Mouse (Mus musculus): ENCODE data around the gene Ttc36.
A peak's percentile ranks its signal among the peaks of the same experiment; 100 is the strongest.

Gene Ttc36

DNA sequence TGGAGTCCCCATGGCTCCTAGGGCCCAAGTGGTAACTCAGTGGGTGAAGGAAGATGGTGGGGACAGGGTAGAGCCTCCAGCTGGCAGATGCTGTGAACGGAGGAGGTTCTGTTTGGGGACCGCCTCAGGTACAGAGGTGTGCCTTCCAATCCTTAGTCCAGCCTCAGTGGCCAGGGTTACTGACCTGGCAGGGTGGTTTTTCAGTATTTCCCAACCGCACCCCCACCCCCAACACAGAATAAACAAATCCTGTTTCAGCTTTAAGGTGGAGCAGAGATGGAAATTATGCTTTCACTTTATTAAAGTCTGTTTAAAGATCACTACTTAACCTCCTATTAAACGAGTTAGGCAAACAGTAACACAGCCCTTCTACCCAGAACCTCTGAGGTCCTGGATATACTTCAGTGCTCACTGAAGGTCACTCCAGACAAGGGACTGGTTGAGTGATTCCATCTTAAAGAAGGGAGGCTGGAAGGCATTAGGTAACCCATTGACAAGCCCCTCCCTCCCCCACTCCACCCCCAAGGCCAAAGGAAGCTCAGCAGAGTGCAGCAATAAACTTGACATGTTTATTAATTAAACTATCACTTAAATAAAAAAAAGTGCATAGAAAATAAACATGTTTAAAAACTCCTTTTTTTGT, at the start of gene Ttc36:
Ttc36 (minus strand) TSS at position 265 of the 643 bp plus-strand sequence.
- no peak for DNase-seq (ENCODE audit: low spot score in 2 of 2)

DNA sequence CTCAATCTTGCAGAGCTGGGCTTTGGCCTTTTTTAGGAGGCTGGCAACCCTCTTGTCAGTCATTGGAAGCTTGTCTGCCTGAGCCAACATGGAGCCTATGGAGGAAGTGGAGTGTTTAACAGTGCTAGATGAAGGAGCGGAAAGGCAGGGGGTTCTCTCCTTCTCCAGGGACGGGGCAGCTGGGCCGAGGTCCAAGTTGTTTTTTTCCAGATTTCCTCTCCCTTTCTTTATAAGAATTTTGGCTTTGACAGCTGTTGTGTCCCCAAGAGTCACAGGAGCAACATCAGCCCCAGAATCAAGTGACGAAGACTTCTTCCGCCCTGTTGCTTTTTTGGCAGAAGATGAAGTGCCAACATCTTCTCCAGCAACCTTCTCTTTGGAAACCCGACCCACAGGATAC, 44.6 kb upstream of the Ttc36 start:
- DNase-seq (ENCODE audit: low spot score in 2 of 2) = no peak

- DNase-seq (ENCODE audit: low spot score in 2 of 2) = peak in 1 of 2 experiments; percentile 35
Observed at GRCm38 (mm10) chr9:44841241-44841640, 38.4 kb upstream of the Ttc36 start.

- DNase-seq (ENCODE audit: low spot score in 2 of 2) = peak; percentile 63 to 84
Observed at GRCm38 (mm10) chr9:44836439-44836838, 33.6 kb upstream of the Ttc36 start.

- DNase-seq (ENCODE audit: low spot score in 2 of 2) = no peak
Observed at GRCm38 (mm10) chr9:44832356-44832755, 29.5 kb upstream of the Ttc36 start.

GRCm38 (mm10) chr9:44830506-44830905, 27.6 kb upstream of the Ttc36 start:
- no peak for DNase-seq (ENCODE audit: low spot score in 2 of 2)

DNA sequence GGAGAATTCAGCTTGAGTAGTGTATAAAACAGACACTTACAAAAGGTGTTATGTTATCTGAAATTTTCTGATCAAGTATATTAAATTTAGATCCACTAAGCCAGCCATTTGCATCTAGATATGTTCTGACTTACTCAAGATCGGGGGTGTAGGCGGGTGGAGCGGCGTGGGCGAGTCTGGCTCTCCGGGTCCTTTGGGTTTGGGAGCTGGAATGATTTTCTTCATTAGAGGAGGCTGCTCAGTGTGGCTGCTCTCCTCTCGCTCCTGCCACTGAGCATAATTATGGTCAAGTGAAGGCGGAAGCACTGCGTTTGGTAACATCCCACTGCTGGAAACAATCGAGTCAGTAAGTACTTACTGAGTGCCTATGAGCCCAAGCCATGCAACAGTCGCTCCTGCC, 26.1 kb upstream of the Ttc36 start:
- no peak for DNase-seq (ENCODE audit: low spot score in 2 of 2)

DNA sequence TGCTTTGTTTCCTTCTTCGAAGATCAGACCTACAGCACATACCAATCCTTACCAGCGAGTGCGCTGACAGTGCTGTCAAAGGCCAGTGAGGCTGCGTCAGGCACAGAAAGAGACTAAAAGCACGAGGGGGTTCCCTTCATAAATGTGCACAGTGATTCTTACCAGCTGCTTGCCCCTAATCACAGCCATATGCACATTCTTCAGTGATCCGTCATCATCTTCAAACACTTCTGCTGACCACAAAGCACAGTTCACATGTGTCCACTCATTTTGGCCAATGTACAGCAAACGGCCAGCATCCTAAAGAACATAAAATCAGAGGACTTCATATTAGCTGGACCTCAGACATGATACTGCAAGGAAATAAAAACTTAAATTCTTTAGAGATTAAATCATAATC, 23.8 kb upstream of the Ttc36 start:
- no peak for DNase-seq (ENCODE audit: low spot score in 2 of 2)

- no peak for DNase-seq (ENCODE audit: low spot score in 2 of 2)
Observed at GRCm38 (mm10) chr9:44819920-44820827, 17.3 kb upstream of the Ttc36 start.

GRCm38 (mm10) chr9:44817522-44817921, 14.7 kb upstream of the Ttc36 start:
- no peak for DNase-seq (ENCODE audit: low spot score in 2 of 2)

GRCm38 (mm10) chr9:44814179-44814578, 11.3 kb upstream of the Ttc36 start:
- no peak for DNase-seq (ENCODE audit: low spot score in 2 of 2)

GRCm38 (mm10) chr9:44810316-44810715, 7.4 kb upstream of the Ttc36 start:
- DNase-seq (ENCODE audit: low spot score in 2 of 2) = no peak

DNA sequence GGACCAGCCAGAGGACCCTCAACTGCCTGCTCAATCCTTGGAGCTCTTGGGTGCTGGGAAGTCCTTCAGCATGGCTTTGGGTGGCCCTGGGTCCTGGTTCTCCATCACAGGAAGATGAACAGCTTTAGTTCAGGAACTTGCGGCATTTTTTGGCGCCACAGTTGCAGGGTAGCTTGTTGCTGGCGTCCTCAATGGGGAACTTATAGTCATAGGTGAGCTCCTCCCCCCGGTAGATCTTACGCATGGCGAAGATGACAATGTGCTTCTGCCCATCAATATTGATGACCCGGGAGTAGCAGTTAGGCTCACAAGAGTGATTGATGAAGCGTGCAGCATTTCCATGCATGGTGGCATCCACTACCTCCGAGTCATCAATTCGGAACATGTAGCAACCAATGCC, 4.9 kb upstream of the Ttc36 start:
- DNase-seq (ENCODE audit: low spot score in 2 of 2) = no peak

- DNase-seq (ENCODE audit: low spot score in 2 of 2) = no peak
Observed at GRCm38 (mm10) chr9:44807141-44807540, 4.3 kb upstream of the Ttc36 start.

DNA sequence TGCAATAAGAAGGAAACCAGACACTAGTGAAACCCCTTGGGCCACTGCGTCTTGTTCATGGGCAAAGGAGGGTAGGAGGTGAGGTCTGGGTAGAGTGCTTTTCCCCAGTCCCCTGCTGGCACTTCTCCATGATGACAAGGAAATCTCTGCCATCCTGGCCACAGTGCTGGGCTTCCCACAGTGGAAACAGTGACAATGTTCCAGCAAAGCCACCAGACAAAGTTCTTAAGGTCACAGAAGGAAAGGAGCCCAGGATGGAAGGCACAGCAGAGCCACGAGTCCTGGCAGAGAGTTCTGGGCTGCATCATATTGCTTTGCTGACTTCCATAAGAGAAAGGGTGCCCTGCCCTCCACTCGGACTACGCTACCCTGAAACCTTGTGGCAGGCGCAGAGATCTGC, 2.7 kb upstream of the Ttc36 start:
- DNase-seq (ENCODE audit: low spot score in 2 of 2) = no peak

DNA sequence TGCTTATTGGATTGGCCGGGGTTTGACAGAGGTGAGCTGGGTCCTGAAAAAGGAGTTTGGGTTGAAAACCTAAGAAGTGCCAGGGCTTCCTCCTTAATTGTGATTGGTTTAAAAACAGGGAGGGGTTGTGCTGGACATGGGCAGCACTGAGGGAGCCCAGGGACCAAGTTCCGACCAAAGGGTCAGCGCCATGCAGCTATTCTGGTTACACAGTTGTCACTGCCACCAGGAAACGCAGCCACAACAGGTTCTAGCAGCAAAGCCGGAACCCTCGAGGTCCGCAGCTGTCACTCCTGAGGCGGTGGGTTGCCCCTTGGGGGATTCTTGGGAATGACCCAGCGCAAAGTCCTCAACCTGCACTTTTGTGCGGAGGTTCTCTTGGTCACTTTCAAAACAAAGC, 1.8 kb upstream of the Ttc36 start:
- DNase-seq (ENCODE audit: low spot score in 2 of 2) = no peak

DNA sequence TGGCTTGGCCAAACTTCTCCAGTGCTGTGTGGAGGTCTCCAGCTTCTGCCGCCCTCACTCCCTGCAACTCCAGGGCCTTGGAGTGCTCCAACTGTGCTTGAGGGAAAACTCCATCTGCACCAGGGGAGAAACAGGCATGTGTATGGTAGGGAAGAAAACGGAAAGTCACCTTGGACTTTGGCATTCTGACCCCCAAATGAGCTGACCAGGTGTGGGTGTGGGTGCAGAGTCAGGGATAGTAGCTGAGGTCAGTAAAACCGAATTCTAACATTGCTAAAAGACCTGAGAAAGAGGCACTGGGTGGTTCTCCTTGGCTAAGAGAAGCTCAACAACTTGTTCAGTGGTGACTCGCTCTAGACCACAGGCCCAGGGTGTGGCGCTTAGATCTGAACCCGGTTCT, 1.2 kb downstream of the Ttc36 start:
- no peak for DNase-seq (ENCODE audit: low spot score in 2 of 2)

DNA sequence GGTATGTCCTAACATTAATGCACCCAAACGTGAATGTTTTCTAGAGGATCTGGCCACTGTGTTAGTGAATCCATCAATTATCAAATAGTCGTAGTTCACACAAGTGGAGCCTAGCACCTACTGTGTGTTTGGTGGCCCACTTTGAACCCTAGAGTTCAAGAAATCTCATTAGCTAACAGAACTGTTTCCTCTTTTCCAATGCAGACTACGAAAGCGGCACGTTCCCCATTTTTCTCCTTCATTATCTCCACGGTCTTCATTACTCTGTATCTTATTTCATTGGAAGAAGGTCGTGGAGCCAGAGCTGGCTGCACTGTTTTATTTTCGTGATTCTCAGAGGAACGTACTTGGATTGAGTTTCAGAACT, 2.9 kb downstream of the Ttc36 start:
- DNase-seq (ENCODE audit: low spot score in 2 of 2) = no peak

DNA sequence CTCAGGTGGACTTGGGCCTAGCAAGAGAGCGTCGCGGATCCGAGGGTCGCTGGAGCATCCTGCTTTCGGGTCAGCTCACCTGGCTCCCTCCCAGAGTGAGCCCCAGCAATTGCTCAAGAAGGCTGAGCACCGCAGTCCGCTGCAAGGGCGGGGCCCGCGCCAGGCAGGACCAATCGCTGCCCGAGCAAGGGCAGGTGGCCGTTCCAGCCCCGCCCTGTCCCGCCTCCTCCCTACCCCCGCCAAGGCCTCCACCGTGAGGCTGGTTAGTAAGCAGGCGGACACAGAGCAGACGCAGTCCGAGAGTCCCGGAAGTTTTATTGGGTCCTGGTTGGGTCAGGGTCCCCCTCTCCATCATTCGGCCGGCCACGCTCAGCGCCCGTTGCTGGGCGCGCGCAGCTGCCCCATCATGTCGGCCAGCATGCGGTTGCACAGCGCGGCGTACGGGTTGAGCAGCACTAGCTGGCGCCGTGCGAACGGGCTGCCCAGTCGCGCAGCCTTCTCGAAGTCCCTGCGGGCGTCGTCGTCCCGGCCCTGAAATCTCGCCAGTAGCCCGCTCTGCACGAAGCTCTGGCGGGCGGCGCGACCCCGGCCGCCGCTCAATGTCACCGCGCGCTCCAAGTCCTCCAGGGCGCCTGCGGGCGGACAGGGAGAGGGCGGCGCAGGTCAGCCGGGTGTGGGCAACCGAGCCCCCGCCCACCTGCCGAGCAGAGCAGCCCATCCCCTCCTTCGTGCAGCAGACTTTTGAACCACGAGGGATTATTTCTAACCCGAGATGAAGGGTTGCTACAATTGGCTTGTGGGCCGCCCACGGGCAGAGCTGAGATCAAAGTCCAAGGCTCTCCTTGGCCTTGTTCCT, 3.5 kb downstream of the Ttc36 start, which contains the start of gene Tmem25:
Tmem25 (minus strand) TSS at position 206 of the 856 bp plus-strand sequence.
- DNase-seq (ENCODE audit: low spot score in 2 of 2) = peak; percentile 63 to 83

- no peak for DNase-seq (ENCODE audit: low spot score in 2 of 2)
Observed at GRCm38 (mm10) chr9:44798298-44798697, 4.6 kb downstream of the Ttc36 start.

DNA sequence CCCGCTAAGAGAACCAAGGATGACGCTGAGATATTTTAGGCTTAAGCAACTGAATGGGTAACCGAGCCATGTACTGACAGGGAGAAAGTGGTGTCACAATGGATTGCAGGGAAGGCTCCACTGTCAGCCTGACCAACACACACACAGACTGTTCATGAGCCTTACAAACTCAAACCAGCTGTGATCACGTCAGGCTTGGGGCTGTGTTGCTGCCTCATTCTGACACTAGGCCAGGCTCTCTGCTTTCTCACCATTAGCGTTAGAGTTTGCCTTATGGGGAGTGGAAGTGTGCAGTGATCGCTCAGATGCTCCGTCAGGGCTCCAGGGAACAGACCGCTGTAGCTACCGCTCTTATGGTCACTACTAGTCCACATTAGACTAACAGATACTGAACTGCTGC, 10.0 kb downstream of the Ttc36 start:
- DNase-seq (ENCODE audit: low spot score in 2 of 2) = no peak

Data from spleen, postnatal 10 days (tissue).